Mouse (Mus musculus) megakaryocyte, embryonic 14.5 days (primary cell): ENCODE results near the gene Ipmk.

ENCODE experiments used
- FLI1 ChIP-seq: IDR thresholded peaks from 2 replicates; pipeline ENCODE4 v1.6.1; 2012; ENCODE audit warnings: low read length, inconsistent platforms, mixed read lengths
- GATA1 ChIP-seq: IDR thresholded peaks from 3 replicates; pipeline ENCODE4 v1.6.1; 2012; ENCODE audit warnings: mixed read lengths, low read length, inconsistent platforms, borderline replicate concordance

- TF ChIP-seq GATA1 (no peak), FLI1 (no peak)
Measured at GRCm38 (mm10) chr10:71428246-71428864, 80.8 kb downstream of the Ipmk start.
